Mouse (Mus musculus) 3T3-L1 (cell line): ENCODE measurements at regions not wholly inside any gene's neighbourhood (a gene's known extent, or its start where the extent isn't known, plus 50 kb on each side); places are given as distances from the start of the nearest gene placed in this dataset.
A peak's percentile ranks its signal among the peaks of the same experiment; 100 is the strongest.

Source experiments
- DNase-seq: peaks from one replicate; pipeline ENCODE4 v3.0.0-alpha.2; 2015; ENCODE audit warnings: low read depth, low spot score

GRCm38 (mm10) chr10:16714526-16714925 is 1008.5 kb upstream of the Cited2 start:
- DNase-seq: peak; percentile 36

GRCm38 (mm10) chr10:16742246-16742645 is 980.8 kb upstream of the Cited2 start:
- no peak for DNase-seq

- DNase-seq: no peak
Observed at GRCm38 (mm10) chr10:16751546-16751945, 971.5 kb upstream of the Cited2 start.

GRCm38 (mm10) chr10:16789641-16790243 is 933.3 kb upstream of the Cited2 start:
- peak; percentile 4 for DNase-seq

- DNase-seq: peak; percentile 38
Observed at GRCm38 (mm10) chr10:16803978-16804377, 919.0 kb upstream of the Cited2 start.

- no peak for DNase-seq
Observed at GRCm38 (mm10) chr10:16810716-16811115, 912.3 kb upstream of the Cited2 start.

- DNase-seq: no peak
Observed at GRCm38 (mm10) chr10:16814013-16814412, 909.0 kb upstream of the Cited2 start.

GRCm38 (mm10) chr10:16861534-16861933 is 861.5 kb upstream of the Cited2 start:
- no peak for DNase-seq

- no peak for DNase-seq
Observed at GRCm38 (mm10) chr10:16866914-16867313, 856.1 kb upstream of the Cited2 start.

- DNase-seq: peak; percentile 91
Observed at GRCm38 (mm10) chr10:16874131-16874530, 848.9 kb upstream of the Cited2 start.

- DNase-seq: peak; percentile 78
Observed at GRCm38 (mm10) chr10:16878197-16878596, 844.8 kb upstream of the Cited2 start.

- peak; percentile 56 for DNase-seq
Observed at GRCm38 (mm10) chr10:16893316-16893715, 829.7 kb upstream of the Cited2 start.

- DNase-seq: peak; percentile 17
Observed at GRCm38 (mm10) chr10:16895332-16895731, 827.7 kb upstream of the Cited2 start.

GRCm38 (mm10) chr10:16922888-16923287 is 800.1 kb upstream of the Cited2 start:
- DNase-seq: no peak

GRCm38 (mm10) chr10:16923851-16924250 is 799.2 kb upstream of the Cited2 start:
- DNase-seq: no peak

- DNase-seq: no peak
Observed at GRCm38 (mm10) chr10:16937705-16938104, 785.3 kb upstream of the Cited2 start.

GRCm38 (mm10) chr10:16951636-16952035 is 771.4 kb upstream of the Cited2 start:
- peak; percentile 45 for DNase-seq

- DNase-seq: no peak
Observed at GRCm38 (mm10) chr10:16960971-16961370, 762.0 kb upstream of the Cited2 start.

- DNase-seq: peak; percentile 14
Observed at GRCm38 (mm10) chr10:16962463-16962862, 760.6 kb upstream of the Cited2 start.

GRCm38 (mm10) chr10:16978770-16979169 is 744.2 kb upstream of the Cited2 start:
- no peak for DNase-seq

- peak; percentile 97 for DNase-seq
Observed at GRCm38 (mm10) chr10:16990227-16990626, 732.8 kb upstream of the Cited2 start.

- peak; percentile 53 for DNase-seq
Observed at GRCm38 (mm10) chr10:16993789-16994188, 729.2 kb upstream of the Cited2 start.

GRCm38 (mm10) chr10:16994526-16994925 is 728.5 kb upstream of the Cited2 start:
- no peak for DNase-seq

GRCm38 (mm10) chr10:16995010-16995409 is 728.0 kb upstream of the Cited2 start:
- no peak for DNase-seq
